Mouse (Mus musculus): ENCODE measurements around the gene Rpl34. TPM values are rescaled to one million over a fixed set of nuclear protein-coding genes. Genes with fewer than 3 reads are reported as not detected.

The Rpl34 gene
- 150 and 155 TPM in 2 replicates for polyA plus RNA-seq (2012)

GRCm38 (mm10) chr3:130730189-130730653 lies at the start of gene Rpl34:
Gene Rpl34, minus strand, starts transcription at chr3:130730398.

DNA sequence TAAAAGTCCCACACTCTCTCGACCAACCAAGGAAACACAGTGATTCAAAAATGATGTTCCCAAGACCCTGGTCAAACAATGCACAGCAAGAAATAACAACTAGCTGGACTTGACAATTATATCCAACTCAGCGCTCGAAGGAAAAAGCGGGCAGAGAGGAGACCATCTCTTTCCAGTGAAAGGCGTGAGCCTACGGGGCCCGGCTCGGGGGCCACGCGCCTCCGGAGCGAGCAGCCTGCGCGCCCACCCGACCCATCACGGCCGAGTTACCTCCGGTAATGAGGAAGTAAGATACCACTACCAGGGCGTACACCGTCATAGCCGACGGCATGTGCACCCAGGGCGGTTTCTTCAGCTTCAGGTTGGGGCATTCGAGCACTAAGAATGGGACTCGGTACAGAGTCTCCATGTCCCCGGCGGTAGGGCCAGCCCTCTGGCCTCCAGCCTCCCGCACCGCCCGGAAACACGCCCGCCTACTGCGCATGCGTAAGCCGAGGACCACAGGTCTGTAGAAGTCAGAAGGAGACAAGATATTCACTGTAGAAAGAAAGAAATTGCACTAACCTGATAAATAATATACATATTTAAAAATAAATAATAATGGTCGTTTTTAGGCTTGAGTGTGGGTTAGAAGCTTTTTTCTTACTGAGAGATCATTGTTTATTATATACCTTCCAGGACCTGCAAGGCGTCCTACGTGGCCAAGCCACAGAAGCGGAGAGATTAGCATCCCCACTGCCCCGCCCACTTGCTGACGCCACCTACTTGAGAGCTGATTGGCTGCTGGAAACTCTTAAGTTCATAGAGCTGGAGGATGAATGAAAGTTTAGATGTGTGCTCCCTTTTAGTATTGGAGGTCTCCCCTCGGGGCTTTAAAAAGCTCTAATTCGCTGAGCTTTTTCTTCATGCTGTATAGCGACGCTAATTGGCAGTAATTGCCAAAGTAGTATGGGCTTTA lies 21.0 kb downstream of the Rpl34 start, which contains the start of gene Ostc:
Ostc (minus strand) TSS at position 478 of the 958 bp plus-strand sequence.

Other genes starting within 250 kb of the Rpl34 start
- gene Etnppl, start 113.0 kb downstream of the Rpl34 start, polyA plus RNA-seq (2012): 0.03 TPM in 1 of 2 replicates, not detected in the other
- 29.2 and 46.0 TPM in 2 replicates for gene Ostc, start 21.0 kb downstream of the Rpl34 start, polyA plus RNA-seq (2012)